Mouse (Mus musculus): ENCODE data around the gene 4930556J24Rik.

- no peak for TF ChIP-seq CTCF (conservative IDR thresholded peaks at IDR 0.05; ENCODE audit: insufficient read depth, insufficient read length, low read depth, low read length)
- no peak for TF ChIP-seq POLR2A (IDR thresholded peaks at IDR 0.05; ENCODE audit: low read depth, low read length)
These were observed 35.2 kb downstream of the 4930556J24Rik start for GRCm38 (mm10) chr11:3941371-3941770.
